ENCODE assay signal across 8 mouse cellular contexts in genomic region chr6:30618735-30619134, GRCm38 (mm10). TPM values are rescaled to one million over a fixed set of nuclear protein-coding genes. Genes with fewer than 3 reads are reported as not detected.
DNase-seq lines count a peak whose midpoint lies in the region; ATAC-seq lines count a peak whose summit lies in the region.

No protein-coding gene starts in this region.

- H3K4me3 ChIP-seq in heart, embryonic 10.5 days = no peak overlapping the region
- no peak overlapping the region for H3K4me3 ChIP-seq in lung, embryonic 16.5 days (ENCODE audit: low read length)
- no peak overlapping the region for H3K4me3 ChIP-seq in hindbrain, embryonic 16.5 days (ENCODE audit: low read length)
- no peak overlapping the region for H3K4me3 ChIP-seq in neural tube, embryonic 15.5 days (replicated peaks)

- peaks cover 79% of the 10 kb centered on the region for H3K4me1 ChIP-seq in heart, embryonic 10.5 days
- H3K4me1 ChIP-seq in lung, embryonic 16.5 days (replicated peaks; ENCODE audit: control insufficient read depth, insufficient read depth, low read length) = peaks cover 22% of the 10 kb centered on the region
- peaks cover 25% of the 10 kb centered on the region for H3K4me1 ChIP-seq in hindbrain, embryonic 16.5 days (ENCODE audit: control insufficient read depth, insufficient read depth, low read depth, low read length)
- H3K4me1 ChIP-seq in neural tube, embryonic 15.5 days = peaks cover 39% of the 10 kb centered on the region

- no peak overlapping the region for H3K9ac ChIP-seq in lung, embryonic 16.5 days (ENCODE audit: low read length)
- H3K9ac ChIP-seq in hindbrain, embryonic 16.5 days (ENCODE audit: low read depth, low read length) = no peak overlapping the region
- no peak overlapping the region for H3K9ac ChIP-seq in neural tube, embryonic 15.5 days (replicated peaks)

- no peaks in the 10 kb centered on the region for H3K27me3 ChIP-seq in heart, embryonic 10.5 days (ENCODE audit: insufficient read depth, poor library complexity, severe bottlenecking)
- no peaks in the 10 kb centered on the region for H3K27me3 ChIP-seq in lung, embryonic 16.5 days (ENCODE audit: control insufficient read depth, insufficient read depth, low read depth, low read length)
- H3K27me3 ChIP-seq in hindbrain, embryonic 16.5 days (replicated peaks; ENCODE audit: control insufficient read depth, insufficient read depth, low read length) = no peaks in the 10 kb centered on the region
- no peaks in the 10 kb centered on the region for H3K27me3 ChIP-seq in neural tube, embryonic 15.5 days (replicated peaks)

- no peak for ATAC-seq in lung, embryonic 16.5 days (ENCODE audit: low read depth)
- no peak for ATAC-seq in hindbrain, embryonic 16.5 days
- no peak for ATAC-seq in neural tube, embryonic 15.5 days (ENCODE audit: low FRiP score)

- no peaks in the 10 kb centered on the region for H3K9me3 ChIP-seq in heart, embryonic 10.5 days
- H3K9me3 ChIP-seq in lung, embryonic 16.5 days (ENCODE audit: control insufficient read depth, low read length) = no peaks in the 10 kb centered on the region
- H3K9me3 ChIP-seq in hindbrain, embryonic 16.5 days (ENCODE audit: control insufficient read depth, low read length) = no peaks in the 10 kb centered on the region
- no peaks in the 10 kb centered on the region for H3K9me3 ChIP-seq in neural tube, embryonic 15.5 days (replicated peaks)

- H3K27ac ChIP-seq in heart, embryonic 10.5 days = peak overlapping the region; percentile 89
- H3K27ac ChIP-seq in lung, embryonic 16.5 days (ENCODE audit: low read length) = 0 out of 2 replicates have a peak overlapping the region, but pooled peaks have one; percentile 0
- H3K27ac ChIP-seq in hindbrain, embryonic 16.5 days (ENCODE audit: low read depth, low read length) = peak overlapping the region; percentile 26; the same call in 1 of the 2 replicates
- peak overlapping the region; percentile 75 for H3K27ac ChIP-seq in neural tube, embryonic 15.5 days (replicated peaks)

- WGBS in heart, embryonic 10.5 days = 39% methylated on average over 6 of the region's 6 CpGs
- 41% methylated on average over 6 of the region's 6 CpGs for WGBS in lung, embryonic 16.5 days
- WGBS in hindbrain, embryonic 16.5 days = 23% methylated on average over 6 of the region's 6 CpGs
- WGBS in neural tube, embryonic 15.5 days = 30% methylated on average over 6 of the region's 6 CpGs

- no peak for DNase-seq in heart, embryonic 10.5 days (ENCODE audit: low spot score)
- no peak for DNase-seq in heart, adult 18-20 months
- no peak for DNase-seq in lung, postnatal 25 days (ENCODE audit: low spot score)
- no peak for DNase-seq in frontal cortex, postnatal 14 days (ENCODE audit: low spot score in 2 of 2)
- no peak for DNase-seq in spleen, adult 18-20 months

- H3K36me3 ChIP-seq in heart, embryonic 10.5 days = no peaks in the 10 kb centered on the region
- no peaks in the 10 kb centered on the region for H3K36me3 ChIP-seq in lung, embryonic 16.5 days (ENCODE audit: control insufficient read depth, insufficient read depth, low read length)
- H3K36me3 ChIP-seq in hindbrain, embryonic 16.5 days (ENCODE audit: control insufficient read depth, insufficient read depth, low read length) = no peaks in the 10 kb centered on the region
- no peaks in the 10 kb centered on the region for H3K36me3 ChIP-seq in neural tube, embryonic 15.5 days

- no peak overlapping the region for H3K4me2 ChIP-seq in lung, embryonic 16.5 days (ENCODE audit: low read depth, low read length)
- no peak overlapping the region for H3K4me2 ChIP-seq in hindbrain, embryonic 16.5 days (ENCODE audit: low read length)
- H3K4me2 ChIP-seq in neural tube, embryonic 15.5 days = 0 out of 2 replicates have a peak overlapping the region, but pooled peaks have one; percentile 60

RNA-seq across cellular contexts. Expression of gene Cpa5, which starts 7.9 kb away (rescaled TPM):
- 0.97 and 2.1 TPM in 2 replicates for polyA plus RNA-seq in heart, embryonic 10.5 days (2016; fragmentation: Nextera tagmentation; extraction: Ambion mirVana)
- total RNA-seq in heart, adult 18-20 months (2021) = not detected
- 0.33 TPM in 1 of 2 replicates, not detected in the other for polyA plus RNA-seq in lung, embryonic 16.5 days (2015; fragmentation: Nextera tagmentation; extraction: Ambion mirVana)
- 0.09 and 0.12 TPM in 2 replicates for polyA plus RNA-seq in hindbrain, embryonic 16.5 days (2015; fragmentation: Nextera tagmentation; extraction: Ambion mirVana)
- 0.11 TPM in 1 of 2 replicates, not detected in the other for polyA plus RNA-seq in neural tube, embryonic 15.5 days (2015; fragmentation: Nextera tagmentation; extraction: Ambion mirVana)

RNA-seq across cellular contexts. Expression of gene Cpa1, which starts 20.3 kb away (rescaled TPM):
- 3.9 and 4.3 TPM in 2 replicates for polyA plus RNA-seq in heart, embryonic 10.5 days (2016; fragmentation: Nextera tagmentation; extraction: Ambion mirVana)
- not detected for total RNA-seq in heart, adult 18-20 months (2021)
- 5.4 and 5.7 TPM in 2 replicates for polyA plus RNA-seq in lung, embryonic 16.5 days (2015; fragmentation: Nextera tagmentation; extraction: Ambion mirVana)
- 0.85 and 0.90 TPM in 2 replicates for polyA plus RNA-seq in hindbrain, embryonic 16.5 days (2015; fragmentation: Nextera tagmentation; extraction: Ambion mirVana)
- polyA plus RNA-seq in neural tube, embryonic 15.5 days (2015; fragmentation: Nextera tagmentation; extraction: Ambion mirVana) = 0.50 and 7.6 TPM in 2 replicates

RNA-seq across cellular contexts. Expression of gene Cpa4, which starts 50.6 kb away (rescaled TPM):
- 1.2 and 1.7 TPM in 2 replicates for polyA plus RNA-seq in heart, embryonic 10.5 days (2016; fragmentation: Nextera tagmentation; extraction: Ambion mirVana)
- total RNA-seq in heart, adult 18-20 months (2021) = not detected
- 0.08 TPM in 2 replicates for polyA plus RNA-seq in lung, embryonic 16.5 days (2015; fragmentation: Nextera tagmentation; extraction: Ambion mirVana)
- polyA plus RNA-seq in hindbrain, embryonic 16.5 days (2015; fragmentation: Nextera tagmentation; extraction: Ambion mirVana) = 0.84 and 0.85 TPM in 2 replicates
- polyA plus RNA-seq in neural tube, embryonic 15.5 days (2015; fragmentation: Nextera tagmentation; extraction: Ambion mirVana) = 0.54 and 0.75 TPM in 2 replicates

Comparison
In these comparisons a context has a peak if more than half of its experiments do, and no peak if none do; other contexts are left out.
1. H3K27ac ChIP-seq: peak in every context shown above with its lines; median percentile 89 in heart, embryonic 10.5 days; 75 in neural tube, embryonic 15.5 days; 26 in hindbrain, embryonic 16.5 days; 0 in lung, embryonic 16.5 days.